Mouse (Mus musculus): ENCODE data around the gene Snapc3.
"Not testable (repeated sequence)": the region's sequence is repeated elsewhere in the genome, so short reads cannot be mapped to it uniquely, and the experiment has no call there.

Gene Snapc3

DNA sequence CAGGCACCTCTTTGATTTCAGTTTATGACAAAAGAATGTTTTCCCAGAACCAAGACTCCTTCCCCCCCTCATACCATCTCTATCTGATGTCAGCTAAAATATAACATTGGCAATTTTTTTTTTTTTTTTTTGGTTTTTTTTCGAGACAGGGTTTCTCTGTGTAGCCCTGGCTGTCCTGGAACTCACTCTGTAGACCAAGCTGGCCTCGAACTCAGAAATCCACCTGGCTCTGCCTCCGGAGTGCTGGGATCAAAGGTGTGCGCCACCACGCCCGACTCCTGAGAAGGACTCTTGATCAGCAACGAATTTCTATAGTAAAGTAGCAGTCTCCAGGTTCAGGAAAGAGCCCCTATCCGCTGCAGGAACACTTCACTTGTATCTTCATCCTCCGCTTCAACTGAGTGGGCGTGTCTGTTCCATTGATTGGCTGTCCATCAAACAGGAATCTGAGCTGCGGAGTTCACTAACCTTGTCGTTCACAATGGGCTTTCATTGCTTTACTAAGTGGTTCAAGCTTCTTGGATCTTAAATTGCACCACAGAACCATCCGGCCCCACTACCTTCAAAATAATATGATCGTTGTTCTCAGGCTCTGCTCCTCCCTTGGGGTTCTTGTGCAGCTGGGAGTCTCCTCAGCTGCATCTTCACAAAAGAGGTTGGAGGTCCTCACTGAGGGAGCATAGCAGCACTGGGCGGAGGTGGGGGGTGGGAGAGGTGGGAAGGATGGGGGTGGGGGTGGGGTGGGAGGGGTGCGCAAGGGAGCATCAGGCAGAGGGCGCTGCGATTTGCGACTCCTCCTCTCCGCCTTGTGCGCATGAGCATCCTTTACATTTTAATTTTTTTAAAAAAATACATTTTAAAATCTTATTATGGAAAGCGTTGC, 82.9 kb downstream of the Snapc3 start:
- no peak for DNase-seq (ENCODE audit: low spot score)

DNA sequence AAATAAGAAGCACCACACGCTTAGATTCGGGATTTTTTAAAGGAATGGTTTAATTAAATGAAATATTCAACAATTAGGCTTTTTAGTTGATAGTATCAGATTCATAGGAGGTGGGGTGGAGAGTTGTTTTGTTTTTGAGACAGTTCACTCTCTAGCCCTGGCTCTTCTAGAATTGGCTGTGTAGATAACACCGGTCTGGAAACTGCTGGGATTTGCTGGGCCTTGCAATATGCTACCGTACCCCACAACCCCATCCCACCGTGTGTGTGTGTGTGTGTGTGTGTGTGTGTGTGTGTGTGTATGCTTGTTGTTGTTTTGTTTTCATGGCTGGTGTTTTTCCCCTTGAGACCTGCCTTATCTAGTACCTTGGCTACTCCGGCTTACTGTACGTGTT, 83.5 kb downstream of the Snapc3 start:
- no peak for DNase-seq (ENCODE audit: low spot score)

DNA sequence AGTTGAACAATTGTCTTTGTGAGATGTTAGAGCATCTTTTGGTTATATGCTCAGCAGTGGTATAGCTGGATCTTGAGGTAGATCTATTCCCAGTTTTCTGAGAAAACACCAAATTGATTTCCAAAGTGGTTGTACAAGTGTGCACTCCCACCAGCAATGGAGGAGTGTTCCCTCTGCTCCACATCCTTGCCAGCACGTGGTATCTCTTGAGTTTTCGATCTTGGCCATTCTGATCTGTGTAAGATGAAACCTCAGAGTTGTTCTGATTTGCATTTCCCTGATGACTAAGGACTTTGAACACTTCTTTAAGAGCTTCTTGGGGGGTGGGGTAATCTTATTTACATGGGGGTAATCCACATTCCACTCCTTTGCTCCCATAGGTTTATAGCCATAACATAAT, 92.1 kb downstream of the Snapc3 start:
- no peak for DNase-seq (ENCODE audit: low spot score)

DNA sequence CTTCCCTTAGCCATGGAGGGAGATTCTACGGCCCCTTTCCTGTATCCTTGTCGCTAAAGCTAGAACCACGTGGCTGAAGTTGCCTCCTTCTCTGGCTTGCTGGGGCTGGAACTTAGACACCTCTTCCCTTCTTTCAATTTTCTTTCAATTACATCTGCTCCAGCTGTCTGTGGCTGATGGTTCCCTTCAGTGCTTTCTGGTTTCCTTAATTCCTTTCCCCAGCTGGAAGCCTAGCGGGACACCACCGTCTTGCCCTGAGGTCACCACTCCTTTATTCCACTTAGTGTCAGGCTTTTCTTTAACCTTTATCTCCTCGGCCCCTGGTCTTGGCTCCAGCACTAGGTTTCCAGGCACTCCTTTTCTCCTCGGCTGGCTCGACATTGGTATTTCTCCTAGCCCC, 93.6 kb downstream of the Snapc3 start:
- DNase-seq (ENCODE audit: low spot score) = no peak

DNA sequence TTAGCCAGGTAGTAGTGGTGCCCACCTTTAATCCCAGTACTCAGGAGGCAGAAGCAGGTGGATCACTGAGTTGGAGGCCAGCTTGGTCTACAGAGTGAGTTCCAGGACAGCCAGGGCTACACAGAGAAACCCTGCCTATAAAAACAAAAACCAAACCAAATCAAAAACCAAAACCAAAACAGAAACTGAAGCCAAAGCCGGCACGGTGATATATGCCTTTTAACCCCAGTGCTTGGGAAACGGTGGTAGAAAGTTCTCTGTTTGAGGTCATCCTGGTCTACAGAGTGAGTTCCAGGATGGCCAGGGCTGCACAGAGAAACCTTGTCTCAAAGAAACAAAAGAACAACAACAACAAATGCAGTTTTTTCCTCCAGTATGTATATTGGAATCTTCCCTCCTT, 94.7 kb downstream of the Snapc3 start:
- no peak for DNase-seq (ENCODE audit: low spot score)

DNA sequence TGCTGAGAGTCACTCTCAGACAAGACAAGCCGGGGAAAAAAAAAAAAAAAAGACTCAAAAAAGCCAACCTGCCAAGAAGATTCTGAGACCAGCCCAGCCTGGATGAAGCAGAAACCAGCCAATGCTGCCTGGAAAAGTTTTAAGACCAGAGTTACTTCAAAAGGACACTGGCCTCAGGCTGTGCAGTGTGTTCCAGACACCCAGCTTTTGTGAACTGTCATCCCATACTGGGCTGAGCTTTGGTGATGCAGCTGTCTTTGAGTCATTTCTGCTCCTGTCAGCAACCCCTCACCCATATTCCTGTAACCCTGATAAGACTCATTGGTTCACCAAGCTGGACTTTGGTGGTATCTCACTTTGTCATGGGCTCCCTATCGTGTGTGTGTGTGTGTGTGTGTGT, 95.1 kb downstream of the Snapc3 start:
- DNase-seq (ENCODE audit: low spot score) = no peak

DNA sequence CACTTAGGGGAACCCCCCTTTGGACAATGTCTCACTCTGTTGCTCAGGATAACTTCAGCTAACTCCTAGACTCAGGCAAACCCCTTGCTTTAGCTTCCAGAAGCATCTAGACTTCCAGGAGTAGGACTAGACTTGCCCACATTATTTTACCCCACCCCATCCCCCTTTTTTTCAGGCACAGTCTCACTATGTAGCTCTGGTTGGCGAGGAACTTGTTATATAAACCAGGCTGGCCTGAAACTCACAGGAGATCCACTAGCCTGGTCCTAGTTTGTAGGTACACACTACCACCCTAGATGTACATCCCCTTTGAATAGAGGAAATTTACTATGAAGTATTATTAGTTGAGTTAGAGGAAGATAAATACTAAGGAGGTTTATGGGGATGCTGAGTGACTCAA, 96.7 kb downstream of the Snapc3 start:
- no peak for DNase-seq (ENCODE audit: low spot score)

DNA sequence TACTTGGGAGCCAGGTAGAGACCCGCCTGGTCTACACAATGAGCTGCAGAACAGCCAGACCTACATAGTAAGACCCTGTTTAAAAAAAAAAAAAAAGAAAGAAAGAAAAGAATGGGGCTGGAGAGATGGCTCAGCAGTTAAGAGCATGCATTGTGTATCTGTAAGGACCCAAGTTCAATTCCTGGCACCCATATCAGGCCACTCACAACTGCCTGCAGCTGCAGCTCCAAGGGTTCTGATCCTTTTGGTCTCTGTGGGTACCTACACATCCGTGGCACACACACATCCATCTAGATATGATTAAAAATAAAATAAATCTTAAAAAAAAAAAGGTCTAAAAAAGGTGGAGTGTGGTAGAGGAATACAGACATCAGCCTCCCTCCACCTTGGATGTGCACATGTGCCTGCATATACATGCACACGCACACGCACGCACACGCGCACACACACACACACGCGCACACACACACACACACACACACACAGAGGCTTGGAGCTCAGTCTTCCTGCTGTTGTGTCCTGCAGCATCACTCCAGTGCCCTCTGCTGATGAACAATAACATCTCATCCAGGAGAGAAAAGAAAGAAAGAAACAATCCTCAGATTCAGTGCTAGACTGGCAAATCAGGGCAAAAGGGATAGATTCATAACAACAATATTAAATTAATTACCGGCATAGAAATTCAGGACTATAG, 97.6 kb downstream of the Snapc3 start:
- no peak for DNase-seq (ENCODE audit: low spot score)

DNA sequence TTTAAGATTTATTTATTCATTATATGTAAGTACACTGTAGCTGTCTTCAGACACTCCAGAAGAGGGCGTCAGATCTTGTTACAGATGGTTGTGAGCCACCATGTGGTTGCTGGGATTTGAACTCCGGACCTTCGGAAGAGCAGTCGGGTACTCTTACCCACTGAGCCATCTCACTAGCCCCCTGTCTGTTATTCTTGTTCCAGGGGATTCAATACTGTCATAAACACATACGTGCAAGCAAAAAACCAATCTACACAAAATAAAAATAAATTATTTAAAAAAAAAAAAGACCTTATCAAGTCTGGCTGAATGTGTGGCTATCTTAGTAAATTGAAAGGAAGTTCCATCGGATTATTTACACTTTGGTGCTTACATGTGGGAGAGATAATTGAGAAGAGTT, 98.6 kb downstream of the Snapc3 start:
- not testable (repeated sequence) for DNase-seq (ENCODE audit: low spot score)
